Mouse (Mus musculus): Measurements from ENCODE around the gene Psmd1.

- TF ChIP-seq CTCF (IDR thresholded peaks at IDR 0.05) (peak; percentile 93), EP300 (IDR thresholded peaks at IDR 0.05) (no peak)
These were observed 5.1 kb upstream of the Psmd1 start for GRCm38 (mm10) chr1:86058856-86059769.

Measured in lung, postnatal 0 days (tissue).